Mouse (Mus musculus): ENCODE results near the gene Zfp937. TPM values are rescaled to one million over a fixed set of nuclear protein-coding genes. Genes with fewer than 3 reads are reported as not detected.
A peak's percentile ranks its signal among the peaks of the same experiment; 100 is the strongest.
"Not testable (repeated sequence)": the region's sequence is repeated elsewhere in the genome, so short reads cannot be mapped to it uniquely, and the experiment has no call there.

Zfp937 gene
- polyA plus RNA-seq (2017; shearing (Covaris generic)) = 10 to 100 TPM; 16.6 to 19.7 TPM

DNA sequence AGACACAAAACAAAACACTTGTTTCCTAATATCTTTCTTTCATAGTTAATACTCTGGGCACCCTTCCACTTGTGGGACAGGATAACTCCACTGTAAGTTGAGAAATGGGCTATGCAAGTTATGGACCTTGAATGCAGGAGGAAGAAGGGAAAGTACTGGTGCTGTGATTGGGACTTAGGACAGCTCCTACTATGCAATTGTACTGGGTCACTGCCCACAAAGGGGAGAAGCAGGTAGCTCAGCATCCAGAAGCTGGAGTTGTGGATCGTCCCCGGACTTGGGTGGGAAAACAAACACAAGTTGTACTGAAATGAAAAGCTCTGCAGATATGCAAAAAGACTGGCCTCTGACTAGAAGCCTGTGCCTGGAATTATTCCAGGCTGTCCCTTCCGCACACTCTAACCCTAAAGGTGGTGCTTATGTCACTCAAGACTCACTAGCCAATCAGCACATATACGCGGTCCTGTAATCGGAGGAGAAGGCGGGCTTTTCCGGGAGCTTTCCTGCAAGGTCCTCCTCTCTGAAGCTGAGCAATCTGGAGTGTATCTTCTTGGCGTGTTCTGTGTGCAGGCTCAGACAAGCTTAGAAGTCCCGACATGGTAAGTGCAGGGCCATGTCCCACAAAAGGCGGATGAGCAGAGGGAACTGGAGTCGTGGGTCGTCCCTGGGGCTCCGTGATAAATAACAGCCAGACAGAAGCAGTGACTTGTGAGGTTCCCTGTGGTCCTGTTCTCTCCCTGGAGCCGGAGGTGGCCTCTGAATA lies at the start of gene Zfp937:
Gene Zfp937 (plus strand): TSS at position 474 of the 763 bp plus-strand sequence.
- peak; percentile 97 for ATAC-seq

DNA sequence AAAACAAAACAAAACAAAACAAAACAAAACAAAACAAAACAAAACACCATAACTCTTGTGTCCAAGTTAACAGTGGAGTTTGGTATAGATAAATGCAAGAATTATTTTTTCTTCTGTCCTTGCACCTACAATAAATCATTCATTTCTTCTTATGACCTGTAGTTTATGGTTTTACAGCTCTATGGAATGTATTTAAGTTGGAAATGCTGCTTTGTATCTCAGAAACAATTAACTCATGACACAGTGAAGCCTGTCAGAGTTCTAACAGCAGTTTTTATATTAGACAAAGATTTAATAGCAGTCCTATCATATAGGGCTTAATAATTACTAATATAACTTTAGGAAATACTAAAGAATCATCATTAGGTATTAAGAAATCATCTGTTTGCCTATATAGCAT lies 44.0 kb upstream of the Zfp937 start:
- no peak for ATAC-seq

DNA sequence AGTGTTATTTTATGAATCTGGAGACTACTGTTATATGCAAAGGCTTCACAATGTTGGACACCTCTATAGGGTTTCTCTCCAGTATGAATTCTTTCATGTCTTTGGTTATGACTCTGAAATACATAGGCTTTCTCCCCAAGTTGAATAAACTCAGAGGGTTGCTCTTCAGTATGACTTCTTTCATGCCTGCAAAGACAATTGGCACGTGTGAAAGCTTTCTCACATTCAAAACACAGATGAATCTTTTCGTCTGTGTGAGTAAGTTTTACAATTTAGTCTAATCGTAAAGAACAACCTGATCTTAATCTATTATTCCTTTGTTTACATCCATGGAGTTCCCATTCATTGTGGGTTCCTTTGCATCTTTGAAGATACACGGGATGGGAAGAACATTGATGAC lies 38.3 kb upstream of the Zfp937 start, which contains the start of gene Gm10770:
Gene Gm10770 (minus strand): TSS at position 101 of the 400 bp plus-strand sequence.
- ATAC-seq = not testable (repeated sequence)

DNA sequence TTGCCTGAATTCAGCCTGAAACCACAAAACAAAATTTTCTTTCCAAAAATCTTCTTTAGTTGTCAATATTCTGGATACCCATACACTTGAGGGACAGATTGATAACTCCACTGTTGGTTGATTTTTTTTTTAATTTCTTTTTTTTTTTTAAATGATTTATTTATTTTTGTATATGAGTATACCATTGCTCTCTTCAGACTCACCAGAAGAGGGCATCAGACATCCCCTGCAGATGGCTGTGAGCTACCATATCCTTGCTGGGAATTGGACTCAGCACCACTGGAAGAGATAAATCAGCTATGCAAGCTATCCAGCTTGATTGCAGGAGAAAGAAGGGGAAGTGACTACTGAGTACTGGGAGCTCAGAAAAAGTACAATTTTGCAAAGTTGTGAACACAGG lies 36.8 kb upstream of the Zfp937 start:
- peak; percentile 47 for ATAC-seq

DNA sequence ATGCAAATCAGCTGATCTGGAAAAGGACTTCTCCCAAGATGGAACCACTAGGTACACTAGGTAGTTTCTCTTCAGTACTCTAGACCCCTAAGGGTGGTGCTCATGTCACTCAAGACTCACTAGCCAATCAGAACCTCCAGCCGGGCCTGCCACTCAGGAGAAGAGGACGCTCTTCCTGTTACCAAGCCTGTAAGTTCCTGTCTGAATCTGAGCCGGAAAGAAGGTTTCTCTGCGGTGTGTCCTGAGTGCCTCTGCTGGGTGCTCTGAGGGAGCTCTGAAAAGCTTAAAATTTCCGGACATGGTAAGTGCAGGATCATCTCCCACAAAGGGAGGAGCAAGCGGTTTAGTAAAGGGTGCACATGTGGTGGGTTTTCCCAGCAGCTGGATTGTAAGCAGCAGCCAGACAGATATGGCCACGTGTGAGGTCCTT lies 36.3 kb upstream of the Zfp937 start, which contains the start of gene Gm14139:
Gene Gm14139 (plus strand): TSS at position 186 of the 430 bp plus-strand sequence.
- peak; percentile 72 for ATAC-seq

DNA sequence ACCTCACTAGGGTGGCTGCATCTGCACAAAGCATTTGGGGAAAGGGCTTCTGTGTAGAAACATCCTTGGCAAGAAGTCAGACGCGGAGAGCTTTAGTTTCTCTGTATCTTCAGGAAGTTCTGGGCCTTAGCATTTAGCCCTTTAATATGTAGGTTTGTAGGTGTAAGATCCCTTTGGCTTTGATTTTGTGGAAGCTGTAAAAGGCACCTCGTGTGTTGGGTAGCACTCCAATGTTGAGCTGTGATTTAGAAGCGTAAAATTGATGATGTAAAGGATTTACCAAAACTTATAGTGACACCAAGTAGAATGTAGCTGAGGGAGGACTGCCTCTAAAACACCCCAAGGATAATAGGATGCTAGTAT lies 471 bp downstream of the Zfp937 start:
- ATAC-seq = peak; percentile 32

DNA sequence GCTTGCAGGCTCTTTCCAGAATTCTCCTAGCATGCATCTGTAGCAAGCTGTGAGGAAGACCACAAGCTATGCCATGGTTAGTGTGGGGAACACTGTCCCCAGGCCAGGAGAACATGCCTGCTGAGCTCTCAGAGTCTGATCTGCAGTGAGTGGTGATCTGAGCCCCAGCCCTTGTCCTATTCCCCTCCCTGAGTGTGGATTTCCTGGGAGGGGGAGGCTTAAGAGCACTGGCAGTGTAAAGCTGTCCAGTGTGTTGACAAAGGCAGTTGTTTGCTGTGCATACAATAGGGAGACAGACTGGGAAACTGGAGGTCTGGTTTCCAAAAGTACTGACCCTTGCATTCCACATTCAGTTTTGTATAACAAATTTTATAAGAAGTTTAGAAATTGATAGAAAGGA lies 5.4 kb downstream of the Zfp937 start:
- ATAC-seq = not testable (repeated sequence)

DNA sequence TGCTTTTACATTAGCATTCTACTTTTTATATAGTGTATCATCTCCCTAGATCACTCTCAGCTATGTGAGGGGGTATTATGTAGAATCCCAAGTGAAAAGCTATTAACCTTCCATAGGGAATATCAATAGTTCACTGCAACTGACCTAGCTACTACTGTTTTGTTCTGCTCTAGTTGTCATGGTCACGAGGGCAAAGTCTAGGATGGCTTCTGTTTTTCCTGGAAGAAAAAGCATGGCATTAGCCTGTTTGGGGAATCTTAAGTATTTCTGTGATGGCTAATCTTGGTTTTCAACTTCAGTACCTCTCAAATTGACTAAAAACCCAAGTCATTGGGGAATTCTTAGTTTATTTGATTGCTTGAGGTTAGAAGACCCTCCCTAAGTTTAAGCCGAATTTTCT lies 25.3 kb downstream of the Zfp937 start:
- no peak for ATAC-seq

DNA sequence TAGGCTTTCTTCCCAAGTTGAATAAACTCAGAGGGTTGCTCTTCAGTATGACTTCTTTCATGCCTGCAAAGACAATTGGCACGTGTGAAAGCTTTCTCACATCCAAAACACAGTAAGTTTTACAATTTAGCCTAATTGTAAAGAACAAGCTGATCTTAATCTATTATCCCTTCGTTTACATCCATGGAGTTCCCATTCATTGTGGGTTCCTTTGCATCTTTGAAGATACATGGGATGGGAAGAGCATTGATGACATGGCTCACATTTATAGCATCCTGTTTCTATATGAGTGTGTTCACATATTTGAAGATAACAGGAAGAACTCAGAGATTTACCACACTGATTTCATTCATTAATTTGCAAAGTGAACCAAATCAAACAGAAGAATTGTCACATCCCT lies 37.6 kb downstream of the Zfp937 start, which contains the start of gene Gm21994:
Gene Gm21994 (minus strand): TSS at position 101 of the 400 bp plus-strand sequence.
- ATAC-seq = not testable (repeated sequence)

DNA sequence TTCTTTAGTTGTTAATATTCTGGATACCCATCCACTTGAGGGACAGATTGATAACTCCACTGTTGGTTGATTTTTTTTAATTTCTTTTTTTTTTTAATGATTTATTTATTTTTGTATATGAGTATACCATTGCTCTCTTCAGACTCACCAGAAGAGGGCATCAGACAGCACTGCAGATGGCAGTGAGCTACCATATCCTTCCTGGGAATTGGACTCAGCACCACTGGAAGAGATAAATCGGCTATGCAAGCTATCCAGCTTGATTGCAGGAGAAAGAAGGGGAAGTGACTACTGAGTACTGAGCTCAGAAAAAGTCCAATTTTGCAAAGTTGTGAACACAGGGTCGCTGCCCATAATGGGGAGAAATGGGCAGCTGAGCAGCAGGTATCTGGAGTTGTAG lies 39.0 kb downstream of the Zfp937 start:
- not testable (repeated sequence) for ATAC-seq

DNA sequence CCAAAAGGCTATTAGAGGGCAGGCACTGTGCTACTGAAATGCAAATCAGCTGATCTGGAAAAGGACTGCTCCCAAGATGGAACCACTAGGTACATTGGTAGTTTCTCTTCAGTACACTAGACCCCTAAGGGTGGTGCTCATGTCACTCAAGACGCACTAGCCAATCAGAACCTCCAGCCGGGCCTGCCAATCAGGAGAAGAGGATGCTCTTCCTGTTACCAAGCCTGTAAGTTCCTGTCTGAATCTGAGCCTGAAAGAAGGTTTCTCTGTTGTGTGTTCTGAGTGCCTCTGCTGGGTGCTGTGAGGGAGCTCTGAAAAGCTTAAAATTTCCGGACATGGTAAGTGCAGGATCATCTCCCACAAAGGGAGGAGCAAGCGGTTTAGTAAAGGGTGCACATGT lies 39.4 kb downstream of the Zfp937 start, which contains the start of gene Gm14124:
Gene Gm14124 (plus strand): TSS at position 227 of the 400 bp plus-strand sequence.
- not testable (repeated sequence) for ATAC-seq

Other genes with a start within 250 kb of the Zfp937 start
- 10 to 100 TPM; 29.7 to 41.3 TPM for gene Zfp120, start 81.4 kb upstream of the Zfp937 start, polyA plus RNA-seq (2017; shearing (Covaris generic))
- not detected for gene Gm10770, start 38.4 kb upstream of the Zfp937 start, polyA plus RNA-seq (2017; shearing (Covaris generic))
- gene Gm14139, start 36.3 kb upstream of the Zfp937 start, polyA plus RNA-seq (2017; shearing (Covaris generic)) = 1 to 10 TPM; 1.1 to 1.8 TPM
- 10 to 100 TPM; 27.8 to 46.0 TPM for gene Gm21994, start 37.5 kb downstream of the Zfp937 start, polyA plus RNA-seq (2017; shearing (Covaris generic))
- under 1 TPM in 1 of 2 experiments, not detected in 1; 0.32 TPM for gene Gm14124, start 39.4 kb downstream of the Zfp937 start, polyA plus RNA-seq (2017; shearing (Covaris generic))
- 10 to 100 TPM in 1 of 2 experiments, 1 to 10 TPM in 1; 8.6 to 31.9 TPM for gene Gm10130, start 105.6 kb downstream of the Zfp937 start, polyA plus RNA-seq (2017; shearing (Covaris generic))
- gene 3300002I08Rik, start 144.7 kb downstream of the Zfp937 start, polyA plus RNA-seq (2017; shearing (Covaris generic)) = 10 to 100 TPM in 1 of 2 experiments, 1 to 10 TPM in 1; 4.5 to 11.8 TPM
- gene Zfp442, start 233.4 kb downstream of the Zfp937 start, polyA plus RNA-seq (2017; shearing (Covaris generic)) = 10 to 100 TPM; 12.4 to 14.2 TPM